Mouse (Mus musculus): ENCODE measurements around the gene Fnip2. TPM values are rescaled to one million over a fixed set of nuclear protein-coding genes. Genes with fewer than 3 reads are reported as not detected.

The Fnip2 gene
- polyA plus RNA-seq, 1 experiment from 2014 or later, result 5.3 TPM

DNA sequence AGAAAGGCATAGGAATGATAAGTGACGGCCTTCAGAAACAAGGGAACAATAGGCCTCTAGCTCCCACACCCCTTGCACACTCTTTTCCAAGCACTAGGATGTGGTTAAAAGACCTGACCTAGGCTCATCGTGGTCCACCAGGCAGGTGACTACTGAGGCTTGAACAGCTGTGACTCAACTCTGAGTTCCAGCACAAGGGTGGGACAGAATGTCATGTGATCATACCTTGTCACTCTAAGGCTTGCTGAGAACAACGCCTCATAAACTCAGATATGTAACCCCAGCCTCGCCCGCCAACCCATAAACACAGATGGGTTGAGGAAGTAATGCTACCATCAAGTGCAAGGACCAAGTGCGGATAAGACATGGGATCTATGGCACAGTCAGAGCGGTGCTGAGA lies 79.6 kb downstream of the Fnip2 start:
- 95% methylated on average over 7 of the region's 7 CpGs for WGBS

DNA sequence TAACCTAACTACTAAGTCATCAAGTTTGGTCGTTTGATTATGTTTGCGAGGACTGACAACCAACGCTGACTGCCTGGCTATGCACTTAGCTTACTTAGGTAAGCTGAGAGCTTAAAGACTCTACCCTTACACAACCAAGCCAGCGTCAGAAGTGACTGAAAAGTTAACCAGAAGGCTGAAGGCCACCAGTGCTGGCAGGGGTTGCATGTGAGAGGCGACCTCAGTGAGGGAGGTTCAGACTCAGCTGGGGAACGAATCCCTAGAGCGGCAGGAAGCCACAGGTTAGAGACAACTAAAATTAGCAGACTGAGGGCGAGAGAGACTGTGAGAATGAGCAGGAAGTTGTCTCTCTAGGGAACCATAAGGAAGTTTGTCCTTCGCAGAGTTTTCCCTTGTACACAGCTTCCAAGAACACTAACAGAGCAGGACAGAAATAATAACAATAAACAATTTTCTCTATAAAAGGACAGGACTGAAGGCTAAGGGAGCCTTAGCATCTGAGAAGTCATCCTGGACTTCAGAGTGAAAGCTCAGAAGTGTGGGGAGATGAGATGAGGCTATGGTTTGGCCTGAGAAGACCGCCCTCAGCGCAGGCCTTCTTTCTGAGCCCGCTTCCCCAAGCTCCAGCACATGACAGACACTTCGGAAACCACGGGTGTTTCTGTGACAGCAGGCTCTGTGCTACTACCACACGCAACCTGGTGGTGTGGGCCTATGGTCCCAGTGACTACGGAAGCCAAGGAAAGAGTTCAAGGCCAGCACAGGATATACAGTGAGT lies 83.1 kb downstream of the Fnip2 start:
- no peaks in the 10 kb centered on the region for H3K27me3 ChIP-seq
- no peak overlapping the region for H3K27ac ChIP-seq (replicated peaks)
- no peaks in the 10 kb centered on the region for H3K9me3 ChIP-seq
- WGBS, result 93% methylated on average over 16 of the region's 16 CpGs
- H3K4me3 ChIP-seq, result no peak overlapping the region
- peaks cover 49% of the 10 kb centered on the region for H3K36me3 ChIP-seq
- no peak overlapping the region for H3K9ac ChIP-seq (replicated peaks)
- H3K4me2 ChIP-seq (replicated peaks), result no peak overlapping the region
- ATAC-seq (replicated peaks), result no peak
- H3K4me1 ChIP-seq, result no peaks in the 10 kb centered on the region

More for the DNA sequence above, 79.6 kb downstream of the Fnip2 start:
- Histone ChIP-seq H3K9ac (replicated peaks) (no peak overlapping the region), H3K27ac (replicated peaks) (no peak overlapping the region), H3K4me2 (replicated peaks) (no peak overlapping the region), H3K4me1 (no peaks in the 10 kb centered on the region), H3K9me3 (no peaks in the 10 kb centered on the region), H3K4me3 (no peak overlapping the region), H3K36me3 (peaks cover 48% of the 10 kb centered on the region), H3K27me3 (no peaks in the 10 kb centered on the region)
- ATAC-seq (replicated peaks), result no peak

DNA sequence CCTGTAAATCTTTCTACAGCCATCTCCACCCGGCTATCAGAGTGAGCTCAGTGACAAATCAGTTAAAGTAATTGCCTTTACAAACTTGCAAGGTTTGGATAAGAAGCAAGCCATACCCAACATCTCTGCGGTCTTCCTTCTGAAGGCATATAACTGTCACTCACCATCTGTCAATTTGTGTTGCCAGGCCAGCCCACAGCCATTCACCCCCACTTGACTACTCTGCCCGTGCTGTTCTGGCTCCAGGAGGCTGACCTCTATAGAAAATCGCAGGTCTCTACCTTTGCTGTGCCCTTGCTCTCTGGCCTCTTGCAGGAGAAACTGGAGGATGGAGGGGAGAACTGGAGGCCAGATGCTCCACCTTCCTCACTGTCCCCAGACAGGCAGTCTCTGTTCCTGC lies 88.7 kb downstream of the Fnip2 start:
- 75% methylated on average over 4 of the region's 4 CpGs for WGBS
- Histone ChIP-seq H3K4me1 (peaks cover 16% of the 10 kb centered on the region), H3K27me3 (no peaks in the 10 kb centered on the region), H3K27ac (replicated peaks) (no peak overlapping the region), H3K36me3 (peaks cover 30% of the 10 kb centered on the region; the same call in 1 of the 2 replicates), H3K9me3 (no peaks in the 10 kb centered on the region), H3K4me2 (replicated peaks) (no peak overlapping the region), H3K4me3 (no peak overlapping the region), H3K9ac (replicated peaks) (no peak overlapping the region)
- ATAC-seq (replicated peaks), result no peak

DNA sequence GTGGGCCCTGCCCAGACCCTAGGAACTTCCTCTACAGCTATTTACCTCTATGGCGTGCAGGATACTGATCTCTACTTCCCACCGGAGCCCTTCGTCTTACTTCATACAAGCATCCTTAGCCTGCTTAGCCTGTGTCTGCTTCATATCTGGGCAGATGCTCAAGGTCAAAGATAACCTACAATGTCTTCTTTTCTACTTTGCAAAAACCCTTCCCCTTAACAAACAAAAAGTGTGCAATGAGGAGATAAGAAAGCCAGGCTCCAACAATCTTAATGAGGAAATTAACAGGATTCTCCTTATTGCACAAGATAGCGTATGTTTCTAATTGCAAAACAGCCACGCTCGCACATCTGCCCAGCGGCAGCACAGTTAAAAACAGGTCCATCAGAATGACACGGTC lies 89.2 kb downstream of the Fnip2 start:
- Histone ChIP-seq H3K4me2 (replicated peaks) (no peak overlapping the region), H3K9me3 (no peaks in the 10 kb centered on the region), H3K9ac (replicated peaks) (no peak overlapping the region), H3K4me1 (peaks cover 16% of the 10 kb centered on the region), H3K27me3 (no peaks in the 10 kb centered on the region), H3K4me3 (no peak overlapping the region), H3K27ac (replicated peaks) (no peak overlapping the region), H3K36me3 (peaks cover 25% of the 10 kb centered on the region; the same call in 1 of the 2 replicates)
- WGBS, result 90% methylated on average over 8 of the region's 8 CpGs
- ATAC-seq (replicated peaks), result no peak

DNA sequence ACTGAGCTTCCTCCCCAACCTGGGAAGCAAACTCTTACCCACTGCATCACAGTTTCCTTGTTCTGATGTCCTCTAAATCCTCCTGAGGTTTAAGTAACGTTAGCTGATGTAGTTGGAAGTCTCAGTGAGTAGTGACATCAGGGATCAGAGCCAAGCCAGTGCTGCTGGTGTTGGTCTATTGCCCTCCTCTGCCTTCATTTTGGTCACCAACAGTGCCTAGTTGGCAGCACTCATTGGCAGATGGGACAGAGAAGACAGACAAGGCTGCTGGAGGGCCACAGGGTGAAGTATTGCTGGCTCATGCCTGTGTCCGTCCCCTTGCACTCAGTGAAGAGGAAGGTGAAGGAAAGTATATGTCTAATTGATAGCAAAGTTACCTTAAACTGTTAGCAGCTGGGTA lies 91.6 kb downstream of the Fnip2 start:
- no peak overlapping the region for H3K4me2 ChIP-seq (replicated peaks)
- 79% methylated on average over 2 of the region's 2 CpGs for WGBS
- no peaks in the 10 kb centered on the region for H3K9me3 ChIP-seq
- peaks cover 16% of the 10 kb centered on the region for H3K4me1 ChIP-seq
- peaks cover 21% of the 10 kb centered on the region; the same call in 1 of the 2 replicates for H3K36me3 ChIP-seq
- H3K9ac ChIP-seq (replicated peaks), result no peak overlapping the region
- no peak for ATAC-seq (replicated peaks)
- no peak overlapping the region for H3K27ac ChIP-seq (replicated peaks)
- no peaks in the 10 kb centered on the region for H3K27me3 ChIP-seq
- no peak overlapping the region for H3K4me3 ChIP-seq

DNA sequence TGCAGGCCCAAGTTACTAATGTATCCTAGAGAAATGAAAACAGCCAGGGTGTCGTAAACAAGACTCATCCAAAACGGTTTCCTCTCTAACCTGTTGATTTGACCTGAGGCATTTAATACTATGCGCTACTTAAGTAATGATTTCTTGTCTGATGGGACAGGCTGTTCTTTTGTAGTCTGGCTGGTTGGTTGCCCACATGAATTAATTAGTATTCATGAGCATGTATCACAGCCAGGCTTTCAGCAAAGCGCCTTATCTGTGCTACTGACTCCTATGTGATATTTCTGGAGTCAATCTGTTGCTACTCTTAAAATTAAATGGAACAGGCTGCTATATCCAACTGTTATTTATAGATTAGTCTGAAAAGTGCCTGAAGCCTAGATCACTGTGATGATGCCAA lies 92.7 kb downstream of the Fnip2 start:
- Histone ChIP-seq H3K4me2 (replicated peaks) (no peak overlapping the region), H3K4me3 (no peak overlapping the region), H3K9me3 (no peaks in the 10 kb centered on the region), H3K27ac (replicated peaks) (peak overlapping the region; percentile 46; the same call in 1 of the 2 replicates), H3K36me3 (peaks cover 11% of the 10 kb centered on the region; the same call in 1 of the 2 replicates), H3K4me1 (peaks cover 16% of the 10 kb centered on the region), H3K9ac (replicated peaks) (no peak overlapping the region), H3K27me3 (no peaks in the 10 kb centered on the region)
- peak; percentile 90 for ATAC-seq (replicated peaks)
- 17% methylated on average over 4 of the region's 4 CpGs for WGBS

DNA sequence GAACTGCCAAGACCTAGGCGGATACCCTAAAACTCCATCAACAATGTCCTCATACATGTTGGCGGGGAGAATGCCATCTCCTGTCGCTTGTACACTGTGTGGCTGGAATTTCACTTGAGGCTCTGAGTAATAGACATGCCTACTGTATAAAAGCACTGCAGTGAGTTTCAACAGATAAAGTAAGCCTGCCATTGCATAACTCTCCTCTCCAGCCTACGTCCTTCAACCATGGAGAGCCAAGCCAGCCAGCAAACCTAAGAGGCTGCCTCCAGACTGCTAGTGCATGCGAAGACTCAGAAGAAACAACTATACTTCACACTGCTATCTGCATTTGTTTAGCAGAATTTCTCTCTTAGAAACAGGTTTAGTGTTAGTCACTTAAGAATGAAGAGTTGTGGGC lies 95.2 kb downstream of the Fnip2 start:
- Histone ChIP-seq H3K27me3 (no peaks in the 10 kb centered on the region), H3K4me1 (peaks cover 16% of the 10 kb centered on the region), H3K4me3 (no peak overlapping the region), H3K9ac (replicated peaks) (no peak overlapping the region), H3K9me3 (no peaks in the 10 kb centered on the region), H3K4me2 (replicated peaks) (no peak overlapping the region), H3K27ac (replicated peaks) (no peak overlapping the region), H3K36me3 (peaks cover 13% of the 10 kb centered on the region; the same call in 1 of the 2 replicates)
- ATAC-seq (replicated peaks), result no peak
- 98% methylated on average over 5 of the region's 5 CpGs for WGBS

DNA sequence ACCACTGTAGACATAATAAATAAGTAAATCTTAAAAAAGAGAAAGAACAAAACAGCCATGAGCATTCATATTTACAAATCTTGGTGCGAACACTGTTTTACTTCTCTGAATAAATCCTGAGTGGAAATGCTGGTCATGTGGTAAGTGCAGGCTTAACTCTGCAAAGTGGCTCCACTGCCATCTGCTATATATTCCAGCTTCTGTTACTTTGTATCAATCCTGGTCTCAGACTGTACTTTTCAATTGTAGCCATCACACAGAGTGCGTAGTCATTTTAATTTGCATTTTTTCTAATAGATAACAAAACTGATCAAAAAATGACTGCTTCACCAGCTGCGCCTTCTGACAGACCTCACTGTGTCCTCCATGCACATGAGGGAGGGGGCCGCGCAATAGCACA lies 98.2 kb downstream of the Fnip2 start:
- H3K27me3 ChIP-seq, result no peaks in the 10 kb centered on the region
- no peak overlapping the region for H3K4me2 ChIP-seq (replicated peaks)
- 98% methylated on average over 5 of the region's 5 CpGs for WGBS
- no peak overlapping the region for H3K27ac ChIP-seq (replicated peaks)
- no peak overlapping the region for H3K4me3 ChIP-seq
- no peak for ATAC-seq (replicated peaks)
- peaks cover under 1% of the 10 kb centered on the region; the same call in 1 of the 2 replicates for H3K4me1 ChIP-seq
- H3K9me3 ChIP-seq, result no peaks in the 10 kb centered on the region
- peaks cover 25% of the 10 kb centered on the region; the same call in 1 of the 2 replicates for H3K36me3 ChIP-seq
- H3K9ac ChIP-seq (replicated peaks), result no peak overlapping the region

DNA sequence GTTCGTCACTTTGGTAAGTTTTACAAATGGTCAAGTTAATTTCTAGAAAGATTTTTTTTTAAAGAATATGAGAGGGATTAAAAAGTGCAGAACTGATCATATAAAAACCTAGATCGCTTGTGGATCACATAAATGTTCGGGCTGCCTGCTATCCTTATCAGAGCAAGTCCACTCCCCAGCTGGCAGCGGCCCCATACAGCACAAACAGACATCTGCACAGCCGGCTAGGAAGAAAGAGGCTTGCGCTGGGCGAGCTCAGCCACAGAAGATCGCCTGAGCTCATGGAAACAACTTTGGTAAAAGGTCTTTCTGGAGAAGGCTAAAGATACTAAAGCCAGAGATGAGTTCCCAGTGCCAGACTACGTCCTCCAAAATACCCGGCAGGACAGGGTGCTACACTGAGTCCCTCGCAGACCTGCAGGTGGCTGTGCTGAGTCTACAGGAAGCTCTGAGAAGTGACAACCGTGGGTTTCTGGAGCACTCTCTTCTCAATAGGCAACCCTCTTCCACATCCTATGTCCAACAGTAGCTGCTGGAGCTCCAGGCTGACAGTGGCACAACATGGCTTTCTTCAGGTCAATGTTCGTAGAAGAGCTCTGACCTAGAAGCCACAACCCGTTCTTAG lies 108.8 kb downstream of the Fnip2 start:
- no peaks in the 10 kb centered on the region for H3K27me3 ChIP-seq
- no peaks in the 10 kb centered on the region for H3K4me1 ChIP-seq
- no peaks in the 10 kb centered on the region for H3K9me3 ChIP-seq
- ATAC-seq (replicated peaks), result no peak
- 89% methylated on average over 14 of the region's 14 CpGs for WGBS
- no peak overlapping the region for H3K27ac ChIP-seq (replicated peaks)
- H3K36me3 ChIP-seq, result peaks cover 29% of the 10 kb centered on the region
- no peak overlapping the region for H3K4me2 ChIP-seq (replicated peaks)
- no peak overlapping the region for H3K4me3 ChIP-seq
- no peak overlapping the region for H3K9ac ChIP-seq (replicated peaks)

DNA sequence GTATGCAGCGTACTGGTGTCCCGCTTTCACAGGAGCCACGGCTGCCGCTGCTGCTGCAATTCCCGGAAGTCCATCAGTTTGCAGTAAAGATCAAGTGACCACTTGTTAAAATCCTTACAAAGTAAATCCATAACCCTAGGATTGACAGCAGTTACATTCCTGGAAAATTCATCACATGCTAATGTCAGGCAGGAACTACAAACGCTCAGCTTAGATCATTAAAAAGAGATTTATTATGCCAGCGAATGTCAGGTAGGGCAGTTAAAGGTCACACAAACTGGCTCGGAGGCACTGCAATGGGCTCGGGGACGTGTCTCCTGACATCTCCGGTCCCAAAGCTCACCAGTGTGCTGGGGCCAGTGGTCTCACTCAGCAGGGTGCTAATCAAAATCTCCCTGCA lies 111.8 kb downstream of the Fnip2 start:
- 77% methylated on average over 11 of the region's 11 CpGs for WGBS
- Histone ChIP-seq H3K9me3 (no peaks in the 10 kb centered on the region), H3K27me3 (no peaks in the 10 kb centered on the region), H3K27ac (replicated peaks) (no peak overlapping the region), H3K36me3 (peaks cover 17% of the 10 kb centered on the region), H3K4me1 (0 out of 2 replicates have a peak, but pooled peaks cover 4% of the 10 kb centered on the region), H3K4me3 (no peak overlapping the region), H3K9ac (replicated peaks) (no peak overlapping the region), H3K4me2 (replicated peaks) (no peak overlapping the region)
- ATAC-seq (replicated peaks), result no peak

DNA sequence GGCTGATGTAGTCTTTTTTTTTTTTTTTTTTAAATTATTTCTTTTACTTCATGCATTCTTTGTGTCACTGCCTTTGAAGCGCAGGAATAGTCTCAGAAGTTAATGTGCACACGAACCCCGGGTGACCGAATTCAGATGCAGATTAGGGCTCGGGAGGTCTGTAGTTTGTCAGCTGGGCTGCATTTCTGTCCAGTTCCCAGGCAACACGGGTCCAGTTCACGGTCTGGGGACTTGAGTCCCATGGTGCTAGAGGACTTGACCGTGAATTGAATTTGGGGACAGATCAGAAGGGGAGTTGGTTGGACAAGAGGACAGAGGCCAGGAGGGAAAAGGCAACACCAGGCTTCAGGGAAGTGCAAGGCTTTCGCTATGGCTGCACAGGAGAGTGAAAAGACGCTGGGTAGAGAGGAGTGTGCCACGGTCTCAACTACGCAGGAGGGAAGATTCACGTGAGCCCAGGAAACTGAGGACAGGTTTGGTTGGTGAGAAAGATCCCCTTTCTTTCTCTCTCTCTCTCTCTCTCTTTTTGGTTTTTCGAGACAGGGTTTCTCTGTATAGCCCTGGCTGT lies 114.8 kb downstream of the Fnip2 start:
- Histone ChIP-seq H3K36me3 (peaks cover 6% of the 10 kb centered on the region; the same call in 1 of the 2 replicates), H3K27me3 (no peaks in the 10 kb centered on the region), H3K4me1 (0 out of 2 replicates have a peak, but pooled peaks cover 4% of the 10 kb centered on the region), H3K9me3 (no peaks in the 10 kb centered on the region), H3K4me3 (no peak overlapping the region), H3K9ac (replicated peaks) (no peak overlapping the region), H3K4me2 (replicated peaks) (no peak overlapping the region), H3K27ac (replicated peaks) (no peak overlapping the region)
- WGBS, result 25% methylated on average over 14 of the region's 14 CpGs
- peak; percentile 79 for ATAC-seq (replicated peaks)

DNA sequence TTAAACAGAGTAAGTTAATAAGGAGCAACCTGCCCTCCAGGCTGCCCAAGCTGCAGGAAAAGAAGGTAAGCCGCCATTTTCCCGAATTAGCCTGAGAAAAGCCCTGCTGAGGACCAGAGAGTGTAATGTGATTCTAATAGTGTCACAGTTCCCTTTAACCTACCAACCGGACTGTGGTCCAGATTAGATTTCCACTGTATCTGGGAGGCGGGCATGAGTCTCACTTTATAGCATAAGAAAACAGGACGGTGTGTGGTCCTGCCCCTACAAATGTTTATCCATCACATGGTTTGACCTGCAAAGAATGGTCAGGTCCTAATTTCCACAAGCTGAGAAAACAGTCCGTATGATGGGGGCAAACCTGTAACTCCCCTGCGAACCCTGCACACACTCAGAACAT lies 118.2 kb downstream of the Fnip2 start:
- Histone ChIP-seq H3K4me1 (0 out of 2 replicates have a peak, but pooled peaks cover 4% of the 10 kb centered on the region), H3K27ac (replicated peaks) (no peak overlapping the region), H3K27me3 (no peaks in the 10 kb centered on the region), H3K4me2 (replicated peaks) (no peak overlapping the region), H3K4me3 (no peak overlapping the region), H3K9me3 (no peaks in the 10 kb centered on the region), H3K36me3 (no peaks in the 10 kb centered on the region), H3K9ac (replicated peaks) (no peak overlapping the region)
- WGBS, result 85% methylated on average over 7 of the region's 7 CpGs
- no peak for ATAC-seq (replicated peaks)

All from forebrain, embryonic 15.5 days (tissue).